Mouse (Mus musculus): ENCODE data around the gene Dnm3. TPM values are rescaled to one million over a fixed set of nuclear protein-coding genes. Genes with fewer than 3 reads are reported as not detected.

Dnm3 gene
- total RNA-seq, 2 experiments from 2014 or later = not detected

- ATAC-seq (replicated peaks; ENCODE audit: poor library complexity, severe bottlenecking) = no peak
These were observed 141.6 kb downstream of the Dnm3 start for GRCm38 (mm10) chr1:162336224-162336623.

- ATAC-seq (replicated peaks; ENCODE audit: poor library complexity, severe bottlenecking) = no peak
These were observed 149.2 kb downstream of the Dnm3 start for GRCm38 (mm10) chr1:162328673-162329072.

GRCm38 (mm10) chr1:162327631-162328030, 150.2 kb downstream of the Dnm3 start:
- ATAC-seq (replicated peaks; ENCODE audit: poor library complexity, severe bottlenecking) = no peak

GRCm38 (mm10) chr1:162324412-162324811, 153.4 kb downstream of the Dnm3 start:
- no peak for ATAC-seq (replicated peaks; ENCODE audit: poor library complexity, severe bottlenecking)

DNA sequence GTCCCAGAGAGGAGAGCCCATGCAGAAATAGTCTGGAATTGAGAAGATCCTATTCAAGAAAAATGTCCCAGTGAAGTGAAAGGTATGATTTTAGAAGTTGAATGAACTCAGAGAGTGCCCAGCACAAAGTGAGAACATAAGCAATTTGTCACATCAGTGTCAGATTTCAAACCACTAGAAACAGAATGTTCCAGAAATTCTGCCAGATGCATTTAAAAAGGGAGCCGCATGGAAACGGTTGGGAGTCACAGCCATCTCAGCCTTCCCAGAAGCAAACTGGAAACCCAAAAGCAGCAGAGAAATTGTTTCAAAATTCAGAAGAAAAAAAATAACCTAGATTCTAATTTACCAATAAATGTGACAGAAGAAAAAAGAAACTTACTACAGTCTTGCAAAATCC, 154.7 kb downstream of the Dnm3 start:
- no peak for ATAC-seq (replicated peaks; ENCODE audit: poor library complexity, severe bottlenecking)

DNA sequence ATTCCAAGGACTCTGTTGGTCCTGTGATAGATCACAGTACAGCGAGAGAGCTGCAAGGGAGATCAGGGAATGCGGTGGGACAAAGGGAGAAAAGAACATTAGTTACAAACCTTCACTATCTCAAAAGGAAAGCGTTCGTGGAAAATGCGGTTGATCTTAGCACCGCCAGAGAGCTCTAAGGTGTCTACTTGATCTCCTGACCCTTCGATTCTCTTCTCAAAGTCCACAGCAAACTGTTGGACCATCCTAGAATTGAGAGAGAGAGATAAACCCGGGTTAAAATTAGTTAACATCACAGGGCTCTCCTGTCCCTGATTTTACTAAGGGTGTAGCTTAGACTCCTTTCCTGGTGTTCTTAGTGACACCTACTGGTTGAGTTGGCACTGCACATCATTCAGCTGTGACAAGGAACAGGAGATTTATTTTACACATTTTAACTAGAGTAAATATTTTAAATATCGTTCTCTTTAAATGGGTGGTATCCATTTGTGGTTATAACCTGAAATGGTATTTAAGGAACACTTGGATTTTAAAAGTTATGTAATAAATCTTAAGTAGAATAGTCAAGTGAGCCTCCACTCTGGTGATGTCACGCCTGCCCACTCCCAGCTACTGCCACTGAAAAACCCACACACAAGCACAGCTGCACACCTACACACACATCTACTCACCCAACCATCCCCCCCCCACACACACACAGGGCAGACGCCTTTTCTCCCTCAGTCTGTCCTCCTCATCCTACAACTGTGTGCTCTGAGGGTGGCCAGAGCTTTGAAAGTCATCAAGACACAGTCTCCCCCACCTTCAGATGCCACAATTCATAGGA, 164.2 kb downstream of the Dnm3 start:
- ATAC-seq (replicated peaks; ENCODE audit: poor library complexity, severe bottlenecking) = peak; percentile 91

- no peak for ATAC-seq (replicated peaks; ENCODE audit: poor library complexity, severe bottlenecking)
These were observed 165.2 kb downstream of the Dnm3 start for GRCm38 (mm10) chr1:162312621-162313020.

DNA sequence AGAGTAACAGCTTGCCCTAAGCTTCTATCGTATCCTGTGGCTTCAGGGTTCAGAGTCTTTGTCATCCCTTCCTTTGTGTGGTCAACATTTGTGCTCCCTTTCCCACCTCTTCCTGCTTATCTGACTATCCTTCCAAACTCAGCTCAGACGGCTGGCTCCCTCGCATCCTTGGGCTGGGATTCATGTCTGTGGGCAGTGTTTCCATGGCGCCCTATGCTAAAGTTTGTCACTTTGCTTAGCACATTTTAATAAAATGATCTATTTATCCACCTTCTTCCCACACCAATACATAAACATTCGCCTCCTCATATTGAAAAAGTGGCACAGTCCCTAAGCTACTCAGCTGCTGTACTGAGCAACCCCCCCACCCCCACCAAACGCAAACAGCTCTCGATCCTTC, 165.7 kb downstream of the Dnm3 start:
- no peak for ATAC-seq (replicated peaks; ENCODE audit: poor library complexity, severe bottlenecking)

DNA sequence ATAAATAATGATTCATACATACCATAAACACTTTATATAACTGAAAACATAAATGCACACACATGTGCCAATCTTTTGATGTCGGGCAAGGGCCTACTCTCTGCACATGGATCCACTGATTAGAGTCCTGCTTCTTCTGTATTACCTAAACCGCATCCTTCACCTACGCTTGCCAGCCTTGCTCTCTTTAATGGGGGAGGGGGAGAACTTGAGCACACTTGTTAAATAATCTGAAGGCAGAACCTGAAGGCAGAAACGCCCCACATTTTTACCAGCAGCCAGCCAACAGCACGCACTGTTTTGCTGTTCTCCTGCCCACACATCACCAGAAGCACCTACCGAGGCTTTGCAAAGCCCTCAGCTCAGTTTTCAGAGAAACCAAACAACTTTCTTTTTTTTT, 172.6 kb downstream of the Dnm3 start:
- ATAC-seq (replicated peaks; ENCODE audit: poor library complexity, severe bottlenecking) = no peak

- ATAC-seq (replicated peaks; ENCODE audit: poor library complexity, severe bottlenecking) = no peak
These were observed 175.4 kb downstream of the Dnm3 start for GRCm38 (mm10) chr1:162302480-162302879.

DNA sequence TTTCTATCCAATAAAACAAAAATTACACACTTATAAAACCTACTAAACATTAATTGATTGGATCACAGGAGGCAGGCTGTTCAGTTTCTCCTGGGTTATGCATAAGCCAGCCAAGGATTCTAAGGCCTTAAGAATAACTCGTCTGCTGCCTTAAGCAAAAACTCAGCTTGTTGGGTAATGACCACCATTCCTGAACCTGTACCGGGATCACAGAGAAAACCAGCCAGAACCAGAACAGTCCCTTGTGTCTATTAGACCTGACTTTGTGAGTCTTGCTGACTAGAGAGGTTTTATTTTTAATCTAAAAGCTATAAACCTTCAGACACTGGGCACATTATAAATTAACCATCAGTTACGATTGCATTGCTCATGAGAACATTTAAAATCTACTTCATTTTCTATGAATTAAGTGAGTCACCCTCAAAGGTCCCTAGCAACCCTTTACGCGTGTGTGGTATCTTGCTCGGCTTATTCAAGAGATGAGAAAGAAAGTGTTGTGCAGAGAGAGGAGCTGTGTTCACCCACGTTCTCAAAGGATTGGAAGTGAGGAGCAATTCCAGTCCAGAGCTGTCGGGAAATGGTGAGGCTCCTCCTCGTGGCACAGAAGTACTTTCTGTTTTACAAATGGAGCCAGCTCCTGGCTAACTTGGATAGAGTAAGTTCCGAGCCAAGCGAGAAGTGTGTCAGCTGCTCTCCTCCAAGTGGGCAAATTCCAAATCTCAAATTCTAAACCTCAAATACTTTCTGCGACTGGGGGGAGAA, 178.1 kb downstream of the Dnm3 start:
- ATAC-seq (replicated peaks; ENCODE audit: poor library complexity, severe bottlenecking) = no peak

- ATAC-seq (replicated peaks; ENCODE audit: poor library complexity, severe bottlenecking) = no peak
These were observed 179.3 kb downstream of the Dnm3 start for GRCm38 (mm10) chr1:162298527-162298926.

DNA sequence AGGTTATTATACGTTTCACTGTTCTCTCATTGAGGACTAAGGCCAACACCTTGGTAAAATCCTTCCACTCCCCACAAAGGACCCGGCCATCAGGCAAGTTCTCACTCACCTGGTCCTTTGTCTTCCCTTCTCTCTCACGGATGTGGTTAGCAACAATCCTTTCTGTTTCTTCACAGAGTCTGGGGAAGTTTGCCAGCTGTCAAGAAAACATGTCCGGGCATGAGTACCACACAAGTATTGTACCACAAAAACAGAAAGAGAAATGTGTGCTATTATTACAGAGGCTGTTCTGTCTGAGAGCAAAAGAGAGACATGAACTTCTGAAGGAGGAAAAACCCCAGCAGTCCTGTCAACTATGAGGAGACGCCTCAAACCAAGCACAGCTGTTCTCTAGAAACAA, 182.4 kb downstream of the Dnm3 start:
- no peak for ATAC-seq (replicated peaks; ENCODE audit: poor library complexity, severe bottlenecking)

DNA sequence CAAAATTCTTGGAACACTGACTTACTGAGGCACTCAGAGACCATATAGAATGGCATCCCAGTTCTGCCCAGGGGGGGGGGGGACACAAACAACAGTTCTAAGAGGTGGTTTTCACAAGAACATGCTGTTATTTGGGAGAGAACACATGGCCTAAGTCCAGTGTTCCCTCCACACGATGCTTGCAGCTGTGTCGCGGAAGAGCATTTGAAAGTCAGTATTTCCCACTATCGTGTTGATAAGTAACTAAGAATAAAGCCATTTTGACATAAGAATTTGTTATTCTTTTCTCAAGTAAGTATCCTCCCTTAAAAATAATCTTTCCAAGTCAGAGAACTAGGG, 183.3 kb downstream of the Dnm3 start:
- ATAC-seq (replicated peaks; ENCODE audit: poor library complexity, severe bottlenecking) = no peak

DNA sequence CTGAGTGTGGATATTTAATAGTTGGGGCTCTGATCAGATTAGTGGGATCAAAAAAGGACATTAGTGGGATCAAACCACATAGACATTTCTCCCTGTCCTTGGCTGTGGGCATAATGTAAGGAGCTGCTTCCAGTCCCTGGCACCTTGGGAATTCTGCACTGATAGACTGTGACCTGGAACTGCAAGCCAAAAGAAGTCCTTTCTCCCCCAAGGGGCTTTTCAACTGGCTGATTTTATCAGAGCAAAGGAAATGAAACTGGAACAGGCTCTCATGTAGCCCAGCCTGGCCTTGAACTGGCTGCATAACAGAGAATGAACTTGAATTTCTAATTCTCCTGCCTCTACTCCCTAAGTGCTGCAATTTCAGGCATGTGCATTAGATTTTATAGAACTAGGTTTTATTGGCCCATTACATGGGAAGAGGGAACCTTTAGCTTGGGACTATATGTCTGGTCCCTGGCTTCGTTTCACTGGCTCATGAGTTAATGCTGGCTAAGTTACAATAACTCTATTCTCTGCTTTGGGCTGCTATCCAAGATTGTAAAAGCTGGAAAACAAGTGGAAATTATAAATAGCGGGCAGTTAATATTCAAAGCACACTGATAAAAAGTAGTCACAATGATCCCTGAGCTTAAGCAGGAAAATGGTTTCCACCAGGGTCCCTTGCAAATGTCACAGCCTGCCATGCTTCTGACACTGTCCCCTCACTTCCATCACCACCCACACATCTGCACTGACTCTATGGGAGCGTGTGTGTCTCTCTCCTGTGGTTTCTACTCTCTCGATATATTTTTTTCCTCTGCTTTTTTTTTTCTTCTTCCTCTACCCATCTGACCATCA, 183.9 kb downstream of the Dnm3 start:
- ATAC-seq (replicated peaks; ENCODE audit: poor library complexity, severe bottlenecking) = no peak

DNA sequence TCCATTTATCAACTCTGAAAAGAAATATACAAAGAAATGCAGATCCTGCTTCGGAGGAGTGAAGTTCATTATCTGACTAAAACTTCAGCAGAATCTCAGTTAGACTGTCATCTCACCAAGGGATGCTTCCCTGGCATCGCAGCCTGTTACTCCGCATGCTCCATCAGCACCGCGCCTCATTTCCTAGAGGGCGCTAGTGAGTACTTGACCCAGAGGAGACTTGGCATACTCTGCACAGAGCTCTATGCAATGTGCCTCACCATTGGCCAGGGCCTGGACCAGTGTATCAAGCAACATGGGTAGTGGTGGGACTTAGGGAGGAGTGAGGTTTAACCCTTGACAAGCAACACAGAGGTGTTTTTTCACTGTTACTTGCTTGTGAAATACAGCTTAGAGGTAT, 190.9 kb downstream of the Dnm3 start:
- peak; percentile 67 for ATAC-seq (replicated peaks; ENCODE audit: poor library complexity, severe bottlenecking)

DNA sequence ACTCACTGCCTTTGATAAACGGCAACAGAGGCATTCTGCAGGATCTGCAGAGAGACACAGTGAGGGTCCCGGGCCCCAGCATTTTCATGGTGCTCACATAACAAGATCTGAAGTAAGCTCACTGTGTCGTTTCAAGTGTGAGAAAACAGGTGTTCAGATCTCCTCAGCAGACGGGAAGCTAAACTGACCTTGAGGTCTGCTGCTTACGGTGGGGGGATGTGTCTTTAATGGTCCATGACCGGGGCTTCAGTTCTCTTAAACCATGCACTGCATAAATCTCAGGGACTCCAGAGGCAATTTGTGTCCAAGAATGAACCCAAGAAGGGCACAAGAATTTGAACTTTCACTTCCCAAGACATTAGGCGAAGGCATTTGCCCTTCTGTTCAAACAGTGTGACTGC, 195.9 kb downstream of the Dnm3 start:
- ATAC-seq (replicated peaks; ENCODE audit: poor library complexity, severe bottlenecking) = no peak

- ATAC-seq (replicated peaks; ENCODE audit: poor library complexity, severe bottlenecking) = no peak
These were observed 197.8 kb downstream of the Dnm3 start for GRCm38 (mm10) chr1:162280052-162280451.

GRCm38 (mm10) chr1:162276011-162276410, 201.8 kb downstream of the Dnm3 start:
- ATAC-seq (replicated peaks; ENCODE audit: poor library complexity, severe bottlenecking) = no peak

DNA sequence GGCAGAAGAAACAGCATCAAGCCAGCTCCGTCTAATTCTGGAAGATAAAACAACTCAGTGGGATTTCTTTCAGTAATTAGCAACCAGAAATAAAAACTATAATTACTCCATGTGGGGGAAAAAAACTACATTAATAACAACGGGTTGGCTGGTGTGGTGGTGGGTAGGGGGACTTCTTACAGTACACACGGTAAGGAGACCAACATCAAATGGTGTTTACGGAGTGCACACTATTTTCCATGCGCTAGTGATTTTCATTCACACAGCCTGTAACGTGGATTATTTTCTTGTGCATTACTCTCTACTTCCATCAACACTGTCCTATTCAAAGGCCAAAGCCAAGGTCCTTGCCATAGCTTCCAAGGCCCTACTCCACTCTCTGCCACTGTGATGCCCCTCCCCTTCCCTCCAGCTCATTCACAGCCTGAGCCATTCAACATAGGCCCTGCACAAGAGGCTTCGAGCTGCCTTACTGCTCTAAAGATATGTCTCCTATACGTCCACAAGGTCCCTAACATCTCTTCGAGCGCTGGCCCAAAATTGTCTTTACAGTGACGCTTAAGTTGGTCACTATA, 203.1 kb downstream of the Dnm3 start:
- ATAC-seq (replicated peaks; ENCODE audit: poor library complexity, severe bottlenecking) = no peak

All from granulocyte monocyte progenitor cell, adult 5-6 weeks (primary cell).